Mouse (Mus musculus): Measurements from ENCODE around the gene Zfp827.

- no peak for TF ChIP-seq POLR2A (IDR thresholded peaks at IDR 0.05; ENCODE audit: insufficient read depth, low read depth, low read length)
- TF ChIP-seq CTCF (IDR thresholded peaks at IDR 0.05; ENCODE audit: insufficient read depth, low read depth, low read length): no peak
Measured at GRCm38 (mm10) chr8:79153201-79153600, 125.0 kb downstream of the Zfp827 start.
